Mouse (Mus musculus): ENCODE measurements around the gene Cit. TPM values are rescaled to one million over a fixed set of nuclear protein-coding genes. Genes with fewer than 3 reads are reported as not detected.

Cit gene
- polyA plus RNA-seq, 1 experiment from 2014 or later, result 11.7 TPM

GRCm38 (mm10) chr5:115872106-115872505 is 27.0 kb downstream of the Cit start:
- no peak for ATAC-seq
- TF ChIP-seq CTCF (IDR thresholded peaks at IDR 0.05), result no peak
- DNase-seq (ENCODE audit: low read depth, low spot score), result no peak
- H3K27me3 ChIP-seq, result no peaks in the 10 kb centered on the region
- ChIA-PET CTCF (interaction anchor here (1.0 kb wide), 1 partner anchor 7 kb away, joined by 3 read pairs; no protein-coding TSS in a partner anchor), POLR2A (interaction anchor here (0.5 to 0.6 kb wide), 3 partner anchors 135 to 381 kb away, joined by 3 to 4 read pairs (median 3); no protein-coding TSS in a partner anchor)
- in situ Hi-C loops (cut with MboI; ENCODE audit: low pct_unique_long_range_greater_than_20kb), result no loop called here

DNA sequence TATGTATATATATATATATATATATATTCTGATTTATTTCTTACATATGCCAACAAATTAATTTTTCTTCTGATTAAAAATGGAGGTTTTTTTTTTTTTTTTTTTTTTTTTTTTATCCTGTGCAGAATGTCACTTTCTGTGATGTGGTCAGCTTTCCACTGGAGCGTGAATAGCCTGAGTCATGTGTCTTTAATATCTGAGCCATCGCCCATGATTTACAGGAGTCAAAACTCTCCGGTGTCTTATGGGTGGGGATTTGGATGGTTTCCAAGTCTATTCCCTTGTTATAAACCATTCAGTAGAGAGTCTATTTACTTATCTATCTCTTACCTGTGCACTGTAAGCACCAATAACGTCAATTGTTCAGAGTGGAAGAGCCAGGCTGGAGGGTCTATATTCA is 27.9 kb downstream of the Cit start:
- TF ChIP-seq CTCF (IDR thresholded peaks at IDR 0.05), result no peak
- POLR2A ChIA-PET, result no interaction called here
- CTCF ChIA-PET, result interaction anchor here (1.0 kb wide), 1 partner anchor 8 kb away, joined by 3 read pairs; no protein-coding TSS in a partner anchor
- no peak for ATAC-seq
- in situ Hi-C loops (cut with MboI; ENCODE audit: low pct_unique_long_range_greater_than_20kb), result no loop called here
- H3K27me3 ChIP-seq, result no peaks in the 10 kb centered on the region
- DNase-seq (ENCODE audit: low read depth, low spot score), result no peak

- ChIA-PET POLR2A (no interaction called here), CTCF (no interaction called here)
- DNase-seq (ENCODE audit: low read depth, low spot score) (no peak), ATAC-seq (no peak)
- TF ChIP-seq CTCF (IDR thresholded peaks at IDR 0.05), result no peak
- no peaks in the 10 kb centered on the region for H3K27me3 ChIP-seq
- in situ Hi-C loops (cut with MboI; ENCODE audit: low pct_unique_long_range_greater_than_20kb), result no loop called here
Measured at GRCm38 (mm10) chr5:115877425-115877824, 32.3 kb downstream of the Cit start.

- no peak for DNase-seq (ENCODE audit: low read depth, low spot score)
- ChIA-PET CTCF (interaction anchor here (1.2 kb wide), 1 partner anchor 91 kb away, joined by 4 read pairs; no protein-coding TSS in a partner anchor), POLR2A (no interaction called here)
- no peak for ATAC-seq
- in situ Hi-C loops (cut with MboI; ENCODE audit: low pct_unique_long_range_greater_than_20kb), result no loop called here
- TF ChIP-seq CTCF (IDR thresholded peaks at IDR 0.05), result no peak
- H3K27me3 ChIP-seq, result no peaks in the 10 kb centered on the region
Measured at GRCm38 (mm10) chr5:115882165-115882564, 37.1 kb downstream of the Cit start.

GRCm38 (mm10) chr5:115884429-115884828 is 39.4 kb downstream of the Cit start:
- ChIA-PET CTCF (no interaction called here), POLR2A (interaction anchor here (0.6 kb wide), 1 partner anchor 100 kb away, joined by 3 read pairs; no protein-coding TSS in a partner anchor)
- H3K27me3 ChIP-seq, result no peaks in the 10 kb centered on the region
- in situ Hi-C loops (cut with MboI; ENCODE audit: low pct_unique_long_range_greater_than_20kb), result no loop called here
- DNase-seq (ENCODE audit: low read depth, low spot score) (no peak), ATAC-seq (no peak)
- no peak for TF ChIP-seq CTCF (IDR thresholded peaks at IDR 0.05)

DNA sequence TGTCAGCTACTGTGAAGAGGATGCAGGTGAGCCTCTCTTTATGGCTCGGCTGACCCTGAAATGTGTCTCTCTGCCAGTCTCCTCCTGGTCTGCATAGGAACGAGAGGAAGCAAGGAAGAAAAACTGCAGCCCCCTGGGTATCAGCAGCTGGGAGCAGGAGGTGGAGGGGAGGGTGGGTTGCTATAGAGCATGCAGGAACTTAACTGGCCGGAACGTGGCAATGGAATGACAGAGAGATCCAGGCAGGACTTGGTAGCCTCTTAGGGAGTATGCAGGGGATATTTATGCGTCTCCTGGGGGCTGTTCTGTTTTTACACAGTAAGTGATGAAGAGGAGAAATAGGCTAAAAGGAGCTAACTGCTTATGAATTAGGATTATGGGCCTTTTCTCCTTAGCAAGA is 48.7 kb downstream of the Cit start:
- ChIA-PET CTCF (no interaction called here), POLR2A (no interaction called here)
- in situ Hi-C loops (cut with MboI; ENCODE audit: low pct_unique_long_range_greater_than_20kb), result no loop called here
- no peak for DNase-seq (ENCODE audit: low read depth, low spot score)
- TF ChIP-seq CTCF (IDR thresholded peaks at IDR 0.05), result no peak
- ATAC-seq, result no peak
- no peaks in the 10 kb centered on the region for H3K27me3 ChIP-seq

GRCm38 (mm10) chr5:115897036-115897435 is 52.0 kb downstream of the Cit start:
- ChIA-PET CTCF (interaction anchor here (1.5 kb wide), 1 partner anchor 33 kb away, joined by 3 read pairs; no protein-coding TSS in a partner anchor), POLR2A (no interaction called here)
- no peak for DNase-seq (ENCODE audit: low read depth, low spot score)
- no peak for ATAC-seq
- no peak for TF ChIP-seq CTCF (IDR thresholded peaks at IDR 0.05)
- in situ Hi-C loops (cut with MboI; ENCODE audit: low pct_unique_long_range_greater_than_20kb), result no loop called here
- no peaks in the 10 kb centered on the region for H3K27me3 ChIP-seq

- no peaks in the 10 kb centered on the region for H3K27me3 ChIP-seq
- ATAC-seq (no peak), DNase-seq (ENCODE audit: low read depth, low spot score) (no peak)
- TF ChIP-seq CTCF (IDR thresholded peaks at IDR 0.05), result no peak
- in situ Hi-C loops (cut with MboI; ENCODE audit: low pct_unique_long_range_greater_than_20kb), result no loop called here
- CTCF ChIA-PET, result no interaction called here
- POLR2A ChIA-PET, result no interaction called here
Measured at GRCm38 (mm10) chr5:115907037-115908009, 62.2 kb downstream of the Cit start.

- CTCF ChIA-PET, result no interaction called here
- TF ChIP-seq CTCF (IDR thresholded peaks at IDR 0.05), result no peak
- POLR2A ChIA-PET, result interaction anchor here (0.6 to 1.1 kb wide), 2 partner anchors 11 to 42 kb away, joined by 3 to 11 read pairs; no protein-coding TSS in a partner anchor
- no peaks in the 10 kb centered on the region for H3K27me3 ChIP-seq
- DNase-seq (ENCODE audit: low read depth, low spot score) (no peak), ATAC-seq (no peak)
- in situ Hi-C loops (cut with MboI; ENCODE audit: low pct_unique_long_range_greater_than_20kb), result no loop called here
Measured at GRCm38 (mm10) chr5:115908251-115908650, 63.2 kb downstream of the Cit start.

GRCm38 (mm10) chr5:115908699-115909098 is 63.6 kb downstream of the Cit start:
- in situ Hi-C loops (cut with MboI; ENCODE audit: low pct_unique_long_range_greater_than_20kb), result no loop called here
- POLR2A ChIA-PET, result interaction anchor here (0.6 to 1.1 kb wide), 2 partner anchors 10 to 42 kb away, joined by 3 to 11 read pairs; no protein-coding TSS in a partner anchor

GRCm38 (mm10) chr5:115909106-115909505 is 64.0 kb downstream of the Cit start:
- CTCF ChIA-PET, result interaction anchor here (1.2 kb wide), 1 partner anchor 22 kb away, joined by 3 read pairs; no protein-coding TSS in a partner anchor
- POLR2A ChIA-PET, result interaction anchor here (0.6 to 1.1 kb wide), 2 partner anchors 10 to 41 kb away, joined by 3 to 11 read pairs; no protein-coding TSS in a partner anchor
- DNase-seq (ENCODE audit: low read depth, low spot score), result no peak
- no peak for ATAC-seq
- no peak for TF ChIP-seq CTCF (IDR thresholded peaks at IDR 0.05)
- H3K27me3 ChIP-seq, result no peaks in the 10 kb centered on the region
- in situ Hi-C loops (cut with MboI; ENCODE audit: low pct_unique_long_range_greater_than_20kb), result no loop called here

More at GRCm38 (mm10) chr5:115908699-115909098, 63.6 kb downstream of the Cit start:
- ATAC-seq (no peak), DNase-seq (ENCODE audit: low read depth, low spot score) (no peak)
- TF ChIP-seq CTCF (IDR thresholded peaks at IDR 0.05), result no peak
- no peaks in the 10 kb centered on the region for H3K27me3 ChIP-seq
- CTCF ChIA-PET, result no interaction called here
